In the genomic region with DNA sequence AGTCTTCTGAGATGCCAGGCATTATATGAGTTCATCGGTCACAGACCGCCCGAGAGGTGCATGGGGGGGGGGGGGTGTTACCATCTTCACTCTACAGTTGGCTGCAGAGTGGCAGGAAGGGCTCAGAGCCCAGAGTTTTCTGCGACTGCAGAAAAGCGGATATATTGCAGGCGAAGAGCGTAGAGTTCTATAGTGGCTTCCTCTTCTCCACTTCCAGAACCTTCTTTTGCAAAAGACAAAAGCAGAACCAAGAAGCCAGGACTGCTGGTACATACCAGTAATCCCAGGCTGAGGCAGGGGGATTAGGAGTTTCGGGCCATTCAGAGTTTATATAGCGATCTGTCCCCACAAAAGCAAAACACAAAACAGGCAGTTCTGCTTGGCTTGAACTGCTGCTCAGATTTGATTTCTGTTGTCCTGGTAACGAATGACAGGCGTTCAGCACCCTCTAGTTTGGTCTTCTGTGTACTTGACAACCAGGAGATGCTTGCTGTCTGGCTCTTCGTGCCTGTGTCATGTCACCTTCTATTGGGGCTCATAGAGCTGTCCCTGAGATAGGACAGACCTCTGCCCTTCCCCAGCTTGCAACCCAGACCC, we compare ENCODE assay signal across 15 mouse cellular contexts. TPM values are rescaled to one million over a fixed set of nuclear protein-coding genes. Genes with fewer than 3 reads are reported as not detected.
A peak's percentile ranks its signal among the peaks of the same experiment; 100 is the strongest.
DNase-seq lines count a peak whose midpoint lies in the region; ATAC-seq and TF ChIP-seq lines count a peak whose summit lies in the region.
"Had no signal": no experiment of that assay in that cellular context is flagged by ENCODE, and none has a peak within 500 bp of the region (broad histone marks: within the 10 kb centered on the region; RNA-seq: fewer than 3 reads in every experiment).

No protein-coding gene starts in this region.

- peaks cover 50% of the 10 kb centered on the region for H3K4me1 ChIP-seq in heart, postnatal 0 days (ENCODE audit: control insufficient read depth, insufficient read depth)
- peaks cover 46% of the 10 kb centered on the region for H3K4me1 ChIP-seq in midbrain, embryonic 15.5 days
- peaks cover 66% of the 10 kb centered on the region for H3K4me1 ChIP-seq in midbrain, embryonic 13.5 days (replicated peaks)
- peaks cover 44% of the 10 kb centered on the region for H3K4me1 ChIP-seq in liver, embryonic 12.5 days

- no peak overlapping the region for H3K4me3 ChIP-seq in heart, postnatal 0 days (ENCODE audit: low read depth, low read length)
- H3K4me3 ChIP-seq in midbrain, embryonic 15.5 days, result no peak overlapping the region
- H3K4me3 ChIP-seq in midbrain, embryonic 13.5 days (replicated peaks), result no peak overlapping the region
- no peak overlapping the region for H3K4me3 ChIP-seq in liver, embryonic 12.5 days
- H3K4me3 ChIP-seq: embryonic facial prominence, embryonic 15.5 days; kidney, embryonic 15.5 days; left cerebral cortex, adult 2 months had no signal

- no peak for TF ChIP-seq EP300 in heart, postnatal 0 days (IDR thresholded peaks at IDR 0.05; ENCODE audit: low read depth)

- TF ChIP-seq CTCF in heart, postnatal 0 days (IDR thresholded peaks at IDR 0.05; ENCODE audit: low read depth), result no peak

- H3K9me3 ChIP-seq in heart, postnatal 0 days (replicated peaks; ENCODE audit: control insufficient read depth, low read length), result no peaks in the 10 kb centered on the region
- H3K9me3 ChIP-seq in midbrain, embryonic 15.5 days, result no peaks in the 10 kb centered on the region
- H3K9me3 ChIP-seq in midbrain, embryonic 13.5 days, result no peaks in the 10 kb centered on the region
- H3K9me3 ChIP-seq in liver, embryonic 12.5 days (replicated peaks), result no peaks in the 10 kb centered on the region
- H3K9me3 ChIP-seq: embryonic facial prominence, embryonic 15.5 days; kidney, embryonic 15.5 days had no signal

- H3K27ac ChIP-seq in heart, postnatal 0 days (ENCODE audit: low read depth), result no peak overlapping the region
- H3K27ac ChIP-seq in midbrain, embryonic 15.5 days, result peak overlapping the region; percentile 35; the same call in 1 of the 2 replicates
- no peak overlapping the region for H3K27ac ChIP-seq in midbrain, embryonic 13.5 days
- H3K27ac ChIP-seq in liver, embryonic 12.5 days, result peak overlapping the region; percentile 15; the same call in 1 of the 2 replicates
- H3K27ac ChIP-seq: embryonic facial prominence, embryonic 15.5 days; kidney, embryonic 15.5 days; left cerebral cortex, adult 2 months had no signal

- peak; percentile 4 for DNase-seq in heart, postnatal 0 days (ENCODE audit: low spot score)
- DNase-seq in heart, postnatal 25 days (ENCODE audit: low spot score), result no peak
- no peak for DNase-seq in thymus, postnatal 0 days (ENCODE audit: low spot score)
- DNase-seq in ovary, postnatal 10 days (ENCODE audit: low spot score), result no peak
- DNase-seq: gastrocnemius, postnatal 10 days; thymus, adult 18-20 months had no signal

- intact Hi-C loops in heart, postnatal 25 days (cut with DNase I), result no loop called here

- no peak overlapping the region for H3K9ac ChIP-seq in heart, postnatal 0 days (replicated peaks; ENCODE audit: low read depth, low read length)
- H3K9ac ChIP-seq in midbrain, embryonic 15.5 days, result no peak overlapping the region
- no peak overlapping the region for H3K9ac ChIP-seq in midbrain, embryonic 13.5 days (replicated peaks)
- H3K9ac ChIP-seq in liver, embryonic 12.5 days, result no peak overlapping the region
- H3K9ac ChIP-seq: embryonic facial prominence, embryonic 15.5 days; kidney, embryonic 15.5 days had no signal

- peaks cover 7% of the 10 kb centered on the region; the same call in 1 of the 2 replicates for H3K36me3 ChIP-seq in heart, postnatal 0 days (replicated peaks; ENCODE audit: control insufficient read depth, insufficient read depth, low read length)
- no peaks in the 10 kb centered on the region for H3K36me3 ChIP-seq in midbrain, embryonic 15.5 days (replicated peaks)
- H3K36me3 ChIP-seq in midbrain, embryonic 13.5 days, result no peaks in the 10 kb centered on the region
- no peaks in the 10 kb centered on the region for H3K36me3 ChIP-seq in liver, embryonic 12.5 days
- H3K36me3 ChIP-seq: embryonic facial prominence, embryonic 15.5 days; kidney, embryonic 15.5 days had no signal

- ATAC-seq in heart, postnatal 0 days (ENCODE audit: insufficient read depth, low read depth), result no peak
- ATAC-seq in midbrain, embryonic 15.5 days (replicated peaks), result no peak
- no peak for ATAC-seq in midbrain, embryonic 13.5 days
- ATAC-seq in liver, embryonic 12.5 days, result peak; percentile 21; the same call in 1 of the 2 replicates
- ATAC-seq in monocyte, adult 5-6 weeks (replicated peaks; ENCODE audit: insufficient number of reproducible peaks, low FRiP score, low TSS enrichment, poor library complexity, severe bottlenecking), result peak; percentile 25; the same call in 1 of the 2 replicates
- ATAC-seq: CD4-positive, CD25-positive, alpha-beta regulatory T cell, adult 4 months; forebrain, embryonic 14.5 days had no signal

- no peaks in the 10 kb centered on the region for H3K27me3 ChIP-seq in heart, postnatal 0 days (ENCODE audit: control insufficient read depth, insufficient read depth, low read length)
- 0 out of 2 replicates have a peak, but pooled peaks cover 7% of the 10 kb centered on the region for H3K27me3 ChIP-seq in midbrain, embryonic 15.5 days (replicated peaks)
- peaks cover 36% of the 10 kb centered on the region for H3K27me3 ChIP-seq in midbrain, embryonic 13.5 days
- H3K27me3 ChIP-seq in liver, embryonic 12.5 days (replicated peaks), result peaks cover 4% of the 10 kb centered on the region; the same call in 1 of the 2 replicates
- H3K27me3 ChIP-seq: embryonic facial prominence, embryonic 15.5 days had no signal

- WGBS in heart, postnatal 0 days, result 64% methylated on average over 12 of the region's 12 CpGs
- 48% methylated on average over 12 of the region's 12 CpGs for WGBS in midbrain, embryonic 15.5 days
- WGBS in midbrain, embryonic 13.5 days, result 51% methylated on average over 12 of the region's 12 CpGs
- WGBS in liver, embryonic 12.5 days (ENCODE audit: insufficient replicate concordance), result 63% methylated on average over 12 of the region's 12 CpGs

- no peak overlapping the region for H3K4me2 ChIP-seq in heart, postnatal 0 days (ENCODE audit: low read depth, low read length)
- no peak overlapping the region for H3K4me2 ChIP-seq in midbrain, embryonic 15.5 days
- no peak overlapping the region for H3K4me2 ChIP-seq in midbrain, embryonic 13.5 days (replicated peaks)
- peak overlapping the region; percentile 8 for H3K4me2 ChIP-seq in liver, embryonic 12.5 days
- H3K4me2 ChIP-seq: embryonic facial prominence, embryonic 15.5 days; kidney, embryonic 15.5 days had no signal

RNA-seq across cellular contexts. Expression of a gene that starts 24.5 kb away (rescaled TPM):
- total RNA-seq in heart, postnatal 0 days (2014; rRNA removed; ENCODE audit: low replicate concordance), result 26.1 and 31.8 TPM in 2 replicates
- 10.8 and 11.7 TPM in 2 replicates for polyA plus RNA-seq in heart, postnatal 0 days (2015; fragmentation: Nextera tagmentation; extraction: Ambion mirVana)
- total RNA-seq in heart, postnatal 25 days (2021), result 100 to 1,000 TPM; 147 to 154 TPM
- 4.2 and 5.4 TPM in 2 replicates for polyA plus RNA-seq in midbrain, embryonic 15.5 days (2015; fragmentation: Nextera tagmentation; extraction: Ambion mirVana)
- polyA plus RNA-seq in midbrain, embryonic 13.5 days (2015; fragmentation: Nextera tagmentation; extraction: Ambion mirVana), result 4.7 and 6.2 TPM in 2 replicates
- 7.5 and 10.0 TPM in 2 replicates for polyA plus RNA-seq in liver, embryonic 12.5 days (2016; fragmentation: Nextera tagmentation; extraction: Ambion mirVana)
- 6.7 to 45.7 TPM (median 7.8 TPM) in 3 replicates for total RNA-seq in monocyte, adult 5-6 weeks (2017)
- polyA plus RNA-seq in thymus, postnatal 0 days (2015; fragmentation: Nextera tagmentation; extraction: Ambion mirVana), result 2.8 and 3.1 TPM in 2 replicates

Comparison
In these comparisons a context has a peak if more than half of its experiments do, and no peak if none do; other contexts are left out.
1. H3K27ac ChIP-seq: peak in midbrain, embryonic 15.5 days (single experiment) and liver, embryonic 12.5 days (single experiment); none in heart, postnatal 0 days (single experiment) and midbrain, embryonic 13.5 days (single experiment).
2. ATAC-seq: peak in liver, embryonic 12.5 days (single experiment) and monocyte, adult 5-6 weeks (single experiment); none in heart, postnatal 0 days (single experiment), midbrain, embryonic 15.5 days (single experiment) and midbrain, embryonic 13.5 days (single experiment).